Mouse (Mus musculus) cerebellum, adult 9-10 months (tissue): ENCODE measurements around the gene Flot2.

ENCODE experiments used
- DNase-seq: peaks from one replicate; pipeline ENCODE4 v3.0.0; 2022

The Flot2 gene

GRCm38 (mm10) chr11:78065906-78066305 is 28.2 kb downstream of the Flot2 start:
- DNase-seq = no peak

GRCm38 (mm10) chr11:78066641-78067040 is 28.9 kb downstream of the Flot2 start:
- no peak for DNase-seq

- DNase-seq = no peak
These were observed 29.8 kb downstream of the Flot2 start for GRCm38 (mm10) chr11:78067566-78067965.

- DNase-seq = no peak
These were observed 31.4 kb downstream of the Flot2 start for GRCm38 (mm10) chr11:78069130-78069529.

- no peak for DNase-seq
These were observed 31.9 kb downstream of the Flot2 start for GRCm38 (mm10) chr11:78069646-78070045.

- no peak for DNase-seq
These were observed 34.2 kb downstream of the Flot2 start for GRCm38 (mm10) chr11:78071938-78072337.

GRCm38 (mm10) chr11:78072425-78073130 is 34.8 kb downstream of the Flot2 start:
- no peak for DNase-seq

- DNase-seq = no peak
These were observed 36.0 kb downstream of the Flot2 start for GRCm38 (mm10) chr11:78073577-78074276.

- DNase-seq = no peak
These were observed 36.5 kb downstream of the Flot2 start for GRCm38 (mm10) chr11:78074277-78074652.

- DNase-seq = no peak
These were observed 36.9 kb downstream of the Flot2 start for GRCm38 (mm10) chr11:78074666-78075065.

- DNase-seq = peak; percentile 82
These were observed 42.5 kb downstream of the Flot2 start, which contains the start of gene Eral1 for GRCm38 (mm10) chr11:78079961-78080921. Gene Eral1, minus strand, starts transcription at chr11:78080383.

GRCm38 (mm10) chr11:78083595-78083994 is 45.9 kb downstream of the Flot2 start:
- no peak for DNase-seq

- no peak for DNase-seq
These were observed 49.3 kb downstream of the Flot2 start for GRCm38 (mm10) chr11:78086925-78087479.

- no peak for DNase-seq
These were observed 50.1 kb downstream of the Flot2 start for GRCm38 (mm10) chr11:78087756-78088281.

GRCm38 (mm10) chr11:78094137-78094503 is 56.4 kb downstream of the Flot2 start:
- no peak for DNase-seq

- DNase-seq = peak; percentile 93
These were observed 56.9 kb downstream of the Flot2 start, which contains the start of gene Fam222b for GRCm38 (mm10) chr11:78094504-78095143. Gene Fam222b, plus strand, starts transcription at chr11:78094660.

GRCm38 (mm10) chr11:78095144-78095516 is 57.4 kb downstream of the Flot2 start:
- no peak for DNase-seq

- no peak for DNase-seq
These were observed 59.3 kb downstream of the Flot2 start for GRCm38 (mm10) chr11:78097077-78097476.

GRCm38 (mm10) chr11:78100746-78101145 is 63.0 kb downstream of the Flot2 start:
- DNase-seq = no peak

GRCm38 (mm10) chr11:78102142-78102541 is 64.4 kb downstream of the Flot2 start:
- no peak for DNase-seq

GRCm38 (mm10) chr11:78102958-78103747 is 65.4 kb downstream of the Flot2 start:
- DNase-seq = no peak
